In the genomic region with DNA sequence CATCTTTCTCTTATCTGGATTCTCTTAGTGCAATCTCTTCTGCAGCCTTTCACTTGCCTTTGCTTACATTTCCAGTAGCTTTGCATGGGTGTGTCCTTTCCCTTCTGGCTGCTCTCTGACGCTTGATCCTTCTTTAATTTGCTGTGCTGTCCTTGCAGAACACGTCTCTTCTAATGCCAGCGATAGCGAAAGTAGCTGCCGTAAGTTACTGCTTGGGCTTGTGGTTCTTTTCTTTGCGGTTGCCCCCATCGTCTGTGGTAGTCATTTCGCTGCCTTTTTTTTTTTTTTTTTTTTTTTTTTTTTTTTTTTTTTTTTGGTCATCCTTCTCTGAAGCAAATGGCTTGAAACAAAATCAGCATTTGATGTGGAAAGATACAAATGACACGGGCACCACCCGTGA, we compare ENCODE assay signal across 28 mouse cellular contexts.
A peak's percentile ranks its signal among the peaks of the same experiment; 100 is the strongest.
DNase-seq lines count a peak whose midpoint lies in the region; ATAC-seq lines count a peak whose summit lies in the region.
"Had no signal": no experiment of that assay in that cellular context is flagged by ENCODE, and none has a peak within 500 bp of the region (broad histone marks: within the 10 kb centered on the region; RNA-seq: fewer than 3 reads in every experiment).

No protein-coding gene starts in this region.

- ATAC-seq in embryonic facial prominence, embryonic 13.5 days (ENCODE audit: insufficient number of reproducible peaks, insufficient read depth, low FRiP score, low TSS enrichment, low read depth) = no peak
- no peak for ATAC-seq in embryonic facial prominence, embryonic 14.5 days (ENCODE audit: low read depth)
- ATAC-seq in megakaryocyte-erythroid progenitor cell, adult 5-6 weeks (replicated peaks; ENCODE audit: low FRiP score, low TSS enrichment, poor library complexity, severe bottlenecking) = peak; percentile 83
- ATAC-seq: forebrain, embryonic 13.5 days; intestine, embryonic 15.5 days; liver, embryonic 12.5 days had no signal

- no peak overlapping the region for H3K9ac ChIP-seq in embryonic facial prominence, embryonic 13.5 days
- H3K9ac ChIP-seq in embryonic facial prominence, embryonic 14.5 days (ENCODE audit: low read depth, low read length) = no peak overlapping the region
- H3K9ac ChIP-seq: forebrain, embryonic 13.5 days; hindbrain, embryonic 12.5 days; intestine, embryonic 15.5 days; liver, embryonic 12.5 days; lung, embryonic 14.5 days; midbrain, embryonic 12.5 days; neural tube, embryonic 15.5 days; stomach, embryonic 15.5 days had no signal

- DNase-seq in embryonic facial prominence, embryonic 10.5 days (ENCODE audit: low spot score) = no peak
- DNase-seq in CD4-positive, CD25-positive, alpha-beta regulatory T cell, adult 2 months (ENCODE audit: low read depth, low spot score) = peak; percentile 15
- peak; percentile 33 for DNase-seq in embryonic facial prominence, embryonic 14.5 days (ENCODE audit: low spot score)
- no peak for DNase-seq in adipocyte (ENCODE audit: low spot score)
- DNase-seq in left cerebral cortex, adult 18-20 months (ENCODE audit: low spot score in 2 of 2) = no peak
- DNase-seq in cerebellum, adult 9-11 months = no peak
- DNase-seq: adrenal gland, postnatal 25 days; cerebellum, adult 11-12 months; cerebellum, postnatal 25 days; heart, postnatal 10 days; kidney, adult 9 months; kidney, postnatal 36 days; layer of hippocampus, adult 9-11 months; lung, embryonic 14.5 days; lung, postnatal 36 days; right cerebral cortex, postnatal 14 days; spleen, adult 18-20 months had no signal

- no peaks in the 10 kb centered on the region for H3K27me3 ChIP-seq in embryonic facial prominence, embryonic 13.5 days
- no peaks in the 10 kb centered on the region for H3K27me3 ChIP-seq in embryonic facial prominence, embryonic 10.5 days (replicated peaks; ENCODE audit: low read depth, poor library complexity, severe bottlenecking)
- no peaks in the 10 kb centered on the region for H3K27me3 ChIP-seq in embryonic facial prominence, embryonic 14.5 days (replicated peaks; ENCODE audit: control insufficient read depth, insufficient read depth, low read length)
- H3K27me3 ChIP-seq: forebrain, embryonic 13.5 days; hindbrain, embryonic 12.5 days; intestine, embryonic 15.5 days; liver, embryonic 12.5 days; midbrain, embryonic 12.5 days; neural tube, embryonic 15.5 days; stomach, embryonic 15.5 days had no signal

- no peaks in the 10 kb centered on the region for H3K36me3 ChIP-seq in embryonic facial prominence, embryonic 13.5 days
- no peaks in the 10 kb centered on the region for H3K36me3 ChIP-seq in embryonic facial prominence, embryonic 10.5 days (replicated peaks)
- H3K36me3 ChIP-seq in embryonic facial prominence, embryonic 14.5 days (ENCODE audit: control insufficient read depth, insufficient read depth, low read length) = no peaks in the 10 kb centered on the region
- H3K36me3 ChIP-seq: hindbrain, embryonic 12.5 days; intestine, embryonic 15.5 days; liver, embryonic 12.5 days; midbrain, embryonic 12.5 days; neural tube, embryonic 15.5 days; stomach, embryonic 15.5 days had no signal

- WGBS in embryonic facial prominence, embryonic 13.5 days = 62% methylated on average over 10 of the region's 10 CpGs
- 80% methylated on average over 10 of the region's 10 CpGs for WGBS in embryonic facial prominence, embryonic 10.5 days
- WGBS in embryonic facial prominence, embryonic 14.5 days = 72% methylated on average over 10 of the region's 10 CpGs

- no peak overlapping the region for H3K27ac ChIP-seq in embryonic facial prominence, embryonic 13.5 days
- H3K27ac ChIP-seq in embryonic facial prominence, embryonic 10.5 days (replicated peaks) = no peak overlapping the region
- no peak overlapping the region for H3K27ac ChIP-seq in embryonic facial prominence, embryonic 14.5 days (replicated peaks; ENCODE audit: low read depth, low read length)
- H3K27ac ChIP-seq: forebrain, embryonic 13.5 days; hindbrain, embryonic 12.5 days; intestine, embryonic 15.5 days; liver, embryonic 12.5 days; midbrain, embryonic 12.5 days; neural tube, embryonic 15.5 days; stomach, embryonic 15.5 days had no signal

- H3K9me3 ChIP-seq in embryonic facial prominence, embryonic 13.5 days = no peaks in the 10 kb centered on the region
- no peaks in the 10 kb centered on the region for H3K9me3 ChIP-seq in embryonic facial prominence, embryonic 10.5 days
- no peaks in the 10 kb centered on the region for H3K9me3 ChIP-seq in embryonic facial prominence, embryonic 14.5 days (ENCODE audit: control insufficient read depth, low read length)
- H3K9me3 ChIP-seq: forebrain, embryonic 13.5 days; hindbrain, embryonic 12.5 days; intestine, embryonic 15.5 days; liver, embryonic 12.5 days; midbrain, embryonic 12.5 days; neural tube, embryonic 15.5 days; stomach, embryonic 15.5 days had no signal

- H3K4me1 ChIP-seq in embryonic facial prominence, embryonic 13.5 days = peaks cover 4% of the 10 kb centered on the region
- H3K4me1 ChIP-seq in embryonic facial prominence, embryonic 10.5 days = no peaks in the 10 kb centered on the region
- H3K4me1 ChIP-seq in embryonic facial prominence, embryonic 14.5 days (ENCODE audit: control insufficient read depth, insufficient read depth, low read length) = no peaks in the 10 kb centered on the region; the same call in 1 of the 2 replicates
- H3K4me1 ChIP-seq: forebrain, embryonic 13.5 days; hindbrain, embryonic 12.5 days; intestine, embryonic 15.5 days; liver, embryonic 12.5 days; midbrain, embryonic 12.5 days; neural tube, embryonic 15.5 days; stomach, embryonic 15.5 days had no signal

- no peak overlapping the region for H3K4me3 ChIP-seq in embryonic facial prominence, embryonic 13.5 days
- no peak overlapping the region for H3K4me3 ChIP-seq in embryonic facial prominence, embryonic 10.5 days
- no peak overlapping the region for H3K4me3 ChIP-seq in embryonic facial prominence, embryonic 14.5 days (ENCODE audit: low read depth, low read length)
- H3K4me3 ChIP-seq: erythroblast, embryonic 14.5 days; forebrain, embryonic 13.5 days; hindbrain, embryonic 12.5 days; intestine, embryonic 15.5 days; liver, embryonic 12.5 days; midbrain, embryonic 12.5 days; neural tube, embryonic 15.5 days; stomach, embryonic 15.5 days had no signal

- peak overlapping the region; percentile 21; the same call in 1 of the 2 replicates for H3K4me2 ChIP-seq in embryonic facial prominence, embryonic 13.5 days
- H3K4me2 ChIP-seq in embryonic facial prominence, embryonic 14.5 days (ENCODE audit: low read depth, low read length) = no peak overlapping the region; the same call in 1 of the 2 replicates
- H3K4me2 ChIP-seq: forebrain, embryonic 13.5 days; heart, embryonic 11.5 days; hindbrain, embryonic 12.5 days; intestine, embryonic 15.5 days; liver, embryonic 12.5 days; lung, embryonic 14.5 days; midbrain, embryonic 12.5 days; neural tube, embryonic 15.5 days; stomach, embryonic 15.5 days had no signal

Comparison
In these comparisons a context has a peak if more than half of its experiments do, and no peak if none do; other contexts are left out.
1. DNase-seq: peak in CD4-positive, CD25-positive, alpha-beta regulatory T cell, adult 2 months (single experiment) and embryonic facial prominence, embryonic 14.5 days (single experiment); none in embryonic facial prominence, embryonic 10.5 days (single experiment), adipocyte (single experiment), left cerebral cortex, adult 18-20 months (0 of 2) and cerebellum, adult 9-11 months (single experiment).